Mouse (Mus musculus) granulocyte monocyte progenitor cell, adult 5-6 weeks (primary cell): ENCODE measurements around the gene Trim71. TPM values are rescaled to one million over a fixed set of nuclear protein-coding genes. Genes with fewer than 3 reads are reported as not detected.
A peak's percentile ranks its signal among the peaks of the same experiment; 100 is the strongest.

Experiments
- ATAC-seq: replicated peaks from 2 replicates; pipeline ENCODE4 v1.8.0; 2016; ENCODE audit warnings: mild to moderate bottlenecking, moderate TSS enrichment, inconsistent platforms; ENCODE audit not compliant: poor library complexity, severe bottlenecking
- total RNA-seq, 2 experiments: library from RNA; stranded (forward) in 1 of 2; stranded (reverse) in 1 of 2; fragments of 200-712, 200-1000 nt in 1 of 2; fragments of >200 nt in 1 of 2; fragmentation: Nextera tagmentation in 1 of 2; gene quantifications; 2 replicates each; pipeline ENCODE4 v1.2.3; 2014 to 2017

The Trim71 gene
- total RNA-seq, 2 experiments from 2014 or later: not detected

GRCm38 (mm10) chr9:114499783-114500515 is 64.2 kb downstream of the Trim71 start:
- peak; percentile 36; the same call in 1 of the 2 replicates for ATAC-seq

- peak; percentile 55 for ATAC-seq
These were observed 66.0 kb downstream of the Trim71 start for GRCm38 (mm10) chr9:114498218-114498617.

GRCm38 (mm10) chr9:114496469-114496868 is 67.7 kb downstream of the Trim71 start:
- ATAC-seq: no peak

- no peak for ATAC-seq
These were observed 76.5 kb downstream of the Trim71 start for GRCm38 (mm10) chr9:114487481-114488258.

- no peak for ATAC-seq
These were observed 77.4 kb downstream of the Trim71 start for GRCm38 (mm10) chr9:114486808-114487207.

GRCm38 (mm10) chr9:114484771-114485170 is 79.4 kb downstream of the Trim71 start:
- peak; percentile 61 for ATAC-seq

- no peak for ATAC-seq
These were observed 83.2 kb downstream of the Trim71 start for GRCm38 (mm10) chr9:114480940-114481339.

- ATAC-seq: no peak
These were observed 87.2 kb downstream of the Trim71 start for GRCm38 (mm10) chr9:114477019-114477418.

- no peak for ATAC-seq
These were observed 92.3 kb downstream of the Trim71 start for GRCm38 (mm10) chr9:114471892-114472291.

- no peak for ATAC-seq
These were observed 95.5 kb downstream of the Trim71 start for GRCm38 (mm10) chr9:114468701-114469100.

- ATAC-seq: no peak
These were observed 96.0 kb downstream of the Trim71 start for GRCm38 (mm10) chr9:114468217-114468616.

GRCm38 (mm10) chr9:114466871-114467270 is 97.3 kb downstream of the Trim71 start:
- ATAC-seq: no peak

- no peak for ATAC-seq
These were observed 98.7 kb downstream of the Trim71 start for GRCm38 (mm10) chr9:114465442-114465841.

- no peak for ATAC-seq
These were observed 101.6 kb downstream of the Trim71 start for GRCm38 (mm10) chr9:114462569-114462968.

- ATAC-seq: no peak
These were observed 105.7 kb downstream of the Trim71 start for GRCm38 (mm10) chr9:114458436-114458835.

Other genes starting within 250 kb of the Trim71 start
- gene Bcl2a1c, start 234.2 kb downstream of the Trim71 start, total RNA-seq (2014; fragmentation: Nextera tagmentation): not detected in 2 replicates
- gene Bcl2a1c, start 234.2 kb downstream of the Trim71 start, total RNA-seq (2017): not detected in 2 replicates
- 47.3 and 55.2 TPM in 2 replicates for gene Crtap, start 173.7 kb downstream of the Trim71 start, total RNA-seq (2014; fragmentation: Nextera tagmentation)
- gene Crtap, start 173.7 kb downstream of the Trim71 start, total RNA-seq (2017): 21.0 and 21.4 TPM in 2 replicates
- gene Glb1, start 163.3 kb downstream of the Trim71 start, total RNA-seq (2014; fragmentation: Nextera tagmentation): 38.7 and 46.7 TPM in 2 replicates
- 40.8 and 42.9 TPM in 2 replicates for gene Glb1, start 163.3 kb downstream of the Trim71 start, total RNA-seq (2017)
- gene Tmppe, start 163.3 kb downstream of the Trim71 start, total RNA-seq (2014; fragmentation: Nextera tagmentation): 5.7 and 6.7 TPM in 2 replicates
- gene Tmppe, start 163.3 kb downstream of the Trim71 start, total RNA-seq (2017): 5.9 and 6.8 TPM in 2 replicates
- not detected in 2 replicates for gene Ccr4, start 59.5 kb downstream of the Trim71 start, total RNA-seq (2014; fragmentation: Nextera tagmentation)
- gene Ccr4, start 59.5 kb downstream of the Trim71 start, total RNA-seq (2017): not detected in 2 replicates
- not detected in 2 replicates for gene C130032M10Rik, start 48.7 kb downstream of the Trim71 start, total RNA-seq (2014; fragmentation: Nextera tagmentation)
- gene C130032M10Rik, start 48.7 kb downstream of the Trim71 start, total RNA-seq (2017): not detected in 2 replicates
- gene Cnot10, start 75.8 kb upstream of the Trim71 start, total RNA-seq (2014; fragmentation: Nextera tagmentation): 36.6 and 48.7 TPM in 2 replicates
- gene Cnot10, start 75.8 kb upstream of the Trim71 start, total RNA-seq (2017): 55.7 and 60.1 TPM in 2 replicates
- 23.6 and 32.6 TPM in 2 replicates for gene Dync1li1, start 124.4 kb upstream of the Trim71 start, total RNA-seq (2014; fragmentation: Nextera tagmentation)
- gene Dync1li1, start 124.4 kb upstream of the Trim71 start, total RNA-seq (2017): 44.0 and 45.1 TPM in 2 replicates
- 26.2 and 30.5 TPM in 2 replicates for gene Cmtm6, start 166.7 kb upstream of the Trim71 start, total RNA-seq (2014; fragmentation: Nextera tagmentation)
- 46.7 and 50.0 TPM in 2 replicates for gene Cmtm6, start 166.7 kb upstream of the Trim71 start, total RNA-seq (2017)
- 966 and 1,044 TPM in 2 replicates for gene Cmtm7, start 217.5 kb upstream of the Trim71 start, total RNA-seq (2014; fragmentation: Nextera tagmentation)
- 864 and 928 TPM in 2 replicates for gene Cmtm7, start 217.5 kb upstream of the Trim71 start, total RNA-seq (2017)